Mouse (Mus musculus): ENCODE measurements around the gene Lipc. TPM values are rescaled to one million over a fixed set of nuclear protein-coding genes. Genes with fewer than 3 reads are reported as not detected.

Gene Lipc
- polyA plus RNA-seq, 1 experiment from 2014 or later = 0.56 TPM

DNA sequence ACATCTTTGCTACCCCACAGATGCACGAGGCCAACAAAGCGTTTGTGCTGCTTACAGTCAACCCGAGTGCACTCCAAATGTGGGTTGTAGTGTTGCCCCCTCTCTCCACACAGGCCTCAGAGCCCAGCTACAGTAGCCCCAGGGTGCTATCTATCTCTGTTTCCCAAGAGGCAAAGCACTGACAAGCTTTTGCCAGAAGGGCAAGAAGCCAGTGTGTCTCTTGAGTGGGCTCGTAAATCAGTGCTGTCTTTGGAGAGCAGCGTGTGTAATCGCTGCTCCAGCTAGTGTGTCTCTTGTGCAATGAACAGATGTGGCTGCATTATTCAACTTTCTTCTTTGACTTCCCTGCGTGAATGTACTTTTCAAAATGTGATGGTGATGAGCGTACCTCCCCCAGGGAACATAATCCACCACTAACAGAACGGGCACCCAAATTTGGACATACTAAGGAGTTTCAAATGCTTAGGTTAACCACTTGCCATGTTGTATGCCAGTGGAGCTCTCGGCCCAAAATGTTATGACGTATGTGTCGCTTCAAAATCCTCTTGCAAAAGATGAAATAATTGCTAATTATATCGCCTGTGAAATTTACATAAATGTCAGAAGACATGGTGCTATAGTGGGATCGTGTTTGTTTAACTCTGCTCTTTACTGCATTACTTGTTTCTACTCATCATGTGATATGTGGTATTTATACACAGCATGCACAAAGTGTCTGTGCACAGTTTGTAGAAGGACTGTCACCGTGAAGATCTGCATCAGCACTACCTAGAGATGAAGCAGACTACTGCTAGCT lies 157.2 kb downstream of the Lipc start:
- H3K9ac ChIP-seq (ENCODE audit: low read length) = no peak overlapping the region
- 63% methylated on average over 15 of the region's 15 CpGs for WGBS
- H3K4me2 ChIP-seq (ENCODE audit: low read depth, low read length) = peak overlapping the region; percentile 10; the same call in 1 of the 2 replicates
- H3K4me1 ChIP-seq (ENCODE audit: control insufficient read depth, insufficient read depth, low read length) = peaks cover 5% of the 10 kb centered on the region
- no peak overlapping the region for H3K4me3 ChIP-seq (ENCODE audit: low read length)
- ATAC-seq (replicated peaks; ENCODE audit: extremely low read depth, insufficient read depth, low FRiP score) = peak; percentile 52; the same call in 1 of the 2 replicates
- no peak overlapping the region for H3K27ac ChIP-seq (ENCODE audit: low read length)
- no peaks in the 10 kb centered on the region for H3K36me3 ChIP-seq (ENCODE audit: control insufficient read depth, insufficient read depth)
- no peaks in the 10 kb centered on the region for H3K9me3 ChIP-seq (replicated peaks; ENCODE audit: control insufficient read depth, low read length)
- no peaks in the 10 kb centered on the region for H3K27me3 ChIP-seq (ENCODE audit: control insufficient read depth, insufficient read depth, low read length)

DNA sequence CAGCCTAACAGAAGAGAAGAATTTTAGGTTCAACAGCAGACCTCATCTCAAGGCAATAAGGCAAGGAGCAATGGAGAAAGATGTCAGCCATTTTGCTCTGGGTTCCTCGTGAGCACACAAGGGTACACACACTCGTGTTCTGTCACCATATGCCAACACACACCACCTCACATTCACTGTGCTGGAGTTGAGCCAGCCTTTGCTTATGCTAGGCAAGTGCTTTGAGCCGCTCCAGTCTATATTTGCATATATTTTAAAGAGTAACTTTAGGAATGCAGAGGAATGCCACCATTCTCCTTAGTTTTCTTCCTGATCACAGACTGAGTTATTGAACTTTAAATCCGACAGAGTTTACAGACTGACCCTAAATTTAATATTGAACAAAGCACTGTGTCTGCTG lies 161.4 kb downstream of the Lipc start:
- 83% methylated on average over 4 of the region's 4 CpGs for WGBS
- H3K4me2 ChIP-seq (ENCODE audit: low read depth, low read length) = no peak overlapping the region
- peaks cover 5% of the 10 kb centered on the region for H3K4me1 ChIP-seq (ENCODE audit: control insufficient read depth, insufficient read depth, low read length)
- H3K27me3 ChIP-seq (ENCODE audit: control insufficient read depth, insufficient read depth, low read length) = no peaks in the 10 kb centered on the region
- H3K36me3 ChIP-seq (ENCODE audit: control insufficient read depth, insufficient read depth) = no peaks in the 10 kb centered on the region
- H3K9ac ChIP-seq (ENCODE audit: low read length) = no peak overlapping the region
- H3K27ac ChIP-seq (ENCODE audit: low read length) = no peak overlapping the region
- no peak for ATAC-seq (replicated peaks; ENCODE audit: extremely low read depth, insufficient read depth, low FRiP score)
- no peaks in the 10 kb centered on the region for H3K9me3 ChIP-seq (replicated peaks; ENCODE audit: control insufficient read depth, low read length)
- H3K4me3 ChIP-seq (ENCODE audit: low read length) = no peak overlapping the region

DNA sequence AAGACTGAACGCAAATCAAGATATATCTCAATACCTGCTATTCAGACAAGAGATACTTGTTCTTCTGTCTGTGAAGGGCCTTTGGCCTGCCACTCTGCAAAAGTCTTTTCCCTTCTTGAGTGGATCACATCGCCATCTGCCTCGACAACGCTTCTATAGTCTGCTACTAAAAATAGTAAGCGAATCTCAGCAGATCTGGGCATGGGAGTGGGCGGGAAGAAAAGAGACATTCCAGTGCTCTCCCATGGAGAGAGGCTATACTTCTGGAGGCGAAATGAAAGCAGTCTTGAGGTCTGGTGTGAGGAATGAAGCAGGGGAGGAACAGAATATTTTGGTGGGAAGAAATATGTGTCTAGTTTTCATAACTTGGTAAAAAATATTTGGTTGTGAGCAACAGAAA lies 163.3 kb downstream of the Lipc start:
- no peak overlapping the region for H3K4me3 ChIP-seq (ENCODE audit: low read length)
- H3K27me3 ChIP-seq (ENCODE audit: control insufficient read depth, insufficient read depth, low read length) = no peaks in the 10 kb centered on the region
- no peak overlapping the region for H3K4me2 ChIP-seq (ENCODE audit: low read depth, low read length)
- H3K4me1 ChIP-seq (ENCODE audit: control insufficient read depth, insufficient read depth, low read length) = no peaks in the 10 kb centered on the region; the same call in 1 of the 2 replicates
- 62% methylated on average over 7 of the region's 7 CpGs for WGBS
- H3K36me3 ChIP-seq (ENCODE audit: control insufficient read depth, insufficient read depth) = no peaks in the 10 kb centered on the region
- H3K27ac ChIP-seq (ENCODE audit: low read length) = no peak overlapping the region
- ATAC-seq (replicated peaks; ENCODE audit: extremely low read depth, insufficient read depth, low FRiP score) = no peak
- H3K9me3 ChIP-seq (replicated peaks; ENCODE audit: control insufficient read depth, low read length) = no peaks in the 10 kb centered on the region
- H3K9ac ChIP-seq (ENCODE audit: low read length) = no peak overlapping the region

DNA sequence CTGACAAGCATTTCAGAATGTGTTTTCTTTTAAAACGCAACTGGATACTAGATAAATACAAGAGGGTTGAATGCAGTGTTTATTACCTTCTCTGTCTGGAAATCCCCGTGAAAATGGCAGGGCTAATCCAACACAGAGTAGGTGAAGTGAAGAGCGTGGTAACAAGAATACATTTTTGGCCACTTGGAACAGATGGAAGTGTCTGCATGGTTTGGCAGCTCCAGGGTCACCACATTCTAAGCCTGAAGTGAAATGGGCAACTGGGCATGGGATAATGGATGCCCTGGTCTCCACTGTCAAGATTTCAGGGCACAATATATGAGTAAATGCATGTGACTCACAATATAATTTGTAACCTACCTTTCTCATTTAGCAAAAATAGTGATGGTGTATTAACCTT lies 169.8 kb downstream of the Lipc start:
- no peak for ATAC-seq (replicated peaks; ENCODE audit: extremely low read depth, insufficient read depth, low FRiP score)
- Histone ChIP-seq H3K36me3 (ENCODE audit: control insufficient read depth, insufficient read depth) (peaks cover 9% of the 10 kb centered on the region; the same call in 1 of the 2 replicates), H3K9ac (ENCODE audit: low read length) (no peak overlapping the region), H3K27me3 (ENCODE audit: control insufficient read depth, insufficient read depth, low read length) (no peaks in the 10 kb centered on the region), H3K4me1 (ENCODE audit: control insufficient read depth, insufficient read depth, low read length) (peaks cover 4% of the 10 kb centered on the region), H3K4me2 (ENCODE audit: low read depth, low read length) (no peak overlapping the region), H3K27ac (ENCODE audit: low read length) (no peak overlapping the region), H3K9me3 (replicated peaks; ENCODE audit: control insufficient read depth, low read length) (no peaks in the 10 kb centered on the region), H3K4me3 (ENCODE audit: low read length) (no peak overlapping the region)
- 88% methylated on average over 3 of the region's 3 CpGs for WGBS

DNA sequence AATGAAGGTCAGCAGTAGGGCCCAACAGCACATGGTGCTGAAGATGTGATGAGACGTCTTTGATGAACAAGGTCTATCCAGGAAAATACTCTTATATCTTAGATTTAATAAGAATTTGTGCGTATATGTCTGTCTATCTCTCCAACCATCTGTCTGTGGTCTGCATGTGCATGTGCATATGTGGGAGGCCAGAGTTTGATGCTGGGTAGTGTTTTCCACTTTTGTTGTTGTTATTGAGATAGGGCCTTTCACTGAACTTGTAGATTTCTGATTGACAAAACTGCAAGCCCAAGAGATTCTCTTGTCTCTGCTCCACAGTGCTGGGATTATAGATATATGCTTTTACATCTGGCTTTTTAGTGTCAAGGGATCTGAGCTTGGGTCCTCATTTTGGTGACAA lies 176.5 kb downstream of the Lipc start:
- Histone ChIP-seq H3K27ac (ENCODE audit: low read length) (no peak overlapping the region), H3K36me3 (ENCODE audit: control insufficient read depth, insufficient read depth) (peaks cover 13% of the 10 kb centered on the region), H3K27me3 (ENCODE audit: control insufficient read depth, insufficient read depth, low read length) (no peaks in the 10 kb centered on the region), H3K9me3 (replicated peaks; ENCODE audit: control insufficient read depth, low read length) (no peaks in the 10 kb centered on the region), H3K4me1 (ENCODE audit: control insufficient read depth, insufficient read depth, low read length) (no peaks in the 10 kb centered on the region), H3K4me2 (ENCODE audit: low read depth, low read length) (no peak overlapping the region), H3K4me3 (ENCODE audit: low read length) (no peak overlapping the region), H3K9ac (ENCODE audit: low read length) (no peak overlapping the region)
- no peak for ATAC-seq (replicated peaks; ENCODE audit: extremely low read depth, insufficient read depth, low FRiP score)
- WGBS = 82% methylated on average over 2 of the region's 2 CpGs

DNA sequence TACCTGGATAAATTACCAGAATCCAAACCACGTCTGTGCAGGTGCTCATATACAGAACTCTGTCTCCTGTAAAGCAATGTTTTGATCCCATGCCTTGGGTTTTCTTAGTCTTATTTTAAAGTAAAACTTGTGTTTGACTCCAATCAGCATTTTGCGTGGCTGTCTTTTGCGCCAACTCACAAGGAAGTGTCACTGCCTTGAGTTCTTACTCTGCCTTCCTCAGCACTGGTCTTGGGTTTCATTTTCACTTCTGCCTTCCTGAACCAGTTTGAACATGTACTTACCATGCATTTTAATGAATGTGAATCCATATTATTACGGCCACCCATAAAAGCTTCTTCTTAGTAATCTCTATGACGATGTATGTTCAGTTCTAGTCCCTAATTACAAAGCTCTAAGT lies 191.1 kb downstream of the Lipc start:
- Histone ChIP-seq H3K27ac (ENCODE audit: low read length) (peak overlapping the region; percentile 16; the same call in 1 of the 2 replicates), H3K4me3 (ENCODE audit: low read length) (no peak overlapping the region), H3K9ac (ENCODE audit: low read length) (no peak overlapping the region), H3K9me3 (replicated peaks; ENCODE audit: control insufficient read depth, low read length) (no peaks in the 10 kb centered on the region), H3K4me2 (ENCODE audit: low read depth, low read length) (no peak overlapping the region), H3K4me1 (ENCODE audit: control insufficient read depth, insufficient read depth, low read length) (no peaks in the 10 kb centered on the region), H3K27me3 (ENCODE audit: control insufficient read depth, insufficient read depth, low read length) (no peaks in the 10 kb centered on the region), H3K36me3 (ENCODE audit: control insufficient read depth, insufficient read depth) (peaks cover 24% of the 10 kb centered on the region)
- ATAC-seq (replicated peaks; ENCODE audit: extremely low read depth, insufficient read depth, low FRiP score) = no peak
- 85% methylated on average over 5 of the region's 5 CpGs for WGBS

DNA sequence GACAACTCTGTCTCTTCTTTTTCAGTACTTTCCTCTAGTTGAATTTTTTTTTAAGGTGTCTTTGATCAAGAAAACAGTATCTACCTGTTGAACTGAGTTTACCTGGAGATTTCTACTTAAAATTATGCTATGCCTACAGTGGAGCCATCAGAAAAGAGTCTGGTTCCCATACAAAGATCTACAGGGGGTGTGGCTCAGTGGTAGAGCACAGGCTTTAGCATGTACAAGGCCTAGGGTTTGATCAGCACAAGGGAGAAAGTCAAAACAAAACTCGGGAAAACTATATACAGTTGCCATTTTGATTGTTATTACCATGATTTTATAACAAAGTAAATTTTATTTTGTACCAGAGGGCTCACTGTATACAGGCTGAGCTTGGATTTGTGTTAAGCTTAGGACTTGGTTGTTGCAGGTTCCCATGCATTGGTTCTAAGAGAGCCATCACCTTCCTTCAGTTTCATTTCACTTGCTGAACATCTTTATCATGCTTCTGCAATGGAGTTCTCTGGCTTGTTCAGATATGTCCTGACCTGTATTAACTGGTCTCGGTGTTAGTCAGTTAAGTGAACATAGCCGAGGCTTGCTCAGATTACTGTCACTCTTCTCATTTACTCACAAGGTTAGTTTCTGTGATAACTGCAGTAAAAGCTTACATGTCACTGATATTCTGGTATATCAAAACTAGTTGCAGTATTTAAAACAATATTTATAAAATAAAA lies 200.4 kb downstream of the Lipc start:
- no peak for ATAC-seq (replicated peaks; ENCODE audit: extremely low read depth, insufficient read depth, low FRiP score)
- H3K27ac ChIP-seq (ENCODE audit: low read length) = no peak overlapping the region
- no peaks in the 10 kb centered on the region for H3K4me1 ChIP-seq (ENCODE audit: control insufficient read depth, insufficient read depth, low read length)
- H3K9ac ChIP-seq (ENCODE audit: low read length) = no peak overlapping the region
- H3K4me3 ChIP-seq (ENCODE audit: low read length) = no peak overlapping the region
- H3K36me3 ChIP-seq (ENCODE audit: control insufficient read depth, insufficient read depth) = peaks cover 29% of the 10 kb centered on the region
- WGBS = 88% methylated on average over 3 of the region's 3 CpGs
- H3K9me3 ChIP-seq (replicated peaks; ENCODE audit: control insufficient read depth, low read length) = no peaks in the 10 kb centered on the region
- no peaks in the 10 kb centered on the region for H3K27me3 ChIP-seq (ENCODE audit: control insufficient read depth, insufficient read depth, low read length)
- no peak overlapping the region for H3K4me2 ChIP-seq (ENCODE audit: low read depth, low read length)
